Mouse (Mus musculus) embryonic facial prominence, embryonic 13.5 days (tissue): Measurements from ENCODE around the gene Aff3. TPM values are rescaled to one million over a fixed set of nuclear protein-coding genes. Genes with fewer than 3 reads are reported as not detected.
A peak's percentile ranks its signal among the peaks of the same experiment; 100 is the strongest.

Source experiments
- ATAC-seq: fragments of 200-750 bp; cut with Nextera tagmentation; 2 replicates; pipeline ENCODE4 v1.8.0; 2017; ENCODE audit warnings: low read depth; ENCODE audit not compliant: insufficient number of reproducible peaks, insufficient read depth, low FRiP score, low TSS enrichment
- H3K27ac ChIP-seq: fragments of 300-500 bp; sonication (generic); 2 replicates; pipeline ENCODE4 v1.5.1; 2015; ENCODE audit warnings: moderate library complexity, mild to moderate bottlenecking, inconsistent platforms
- H3K27me3 ChIP-seq: fragments of 300-500 bp; sonication (generic); 2 replicates; pipeline ENCODE4 v1.6.1; 2015; ENCODE audit warnings: mild to moderate bottlenecking, inconsistent platforms
- H3K36me3 ChIP-seq: fragments of 300-500 bp; sonication (generic); 2 replicates; pipeline ENCODE4 v1.6.1; 2015; ENCODE audit warnings: mild to moderate bottlenecking, inconsistent platforms
- H3K4me1 ChIP-seq: fragments of 300-500 bp; sonication (generic); 2 replicates; pipeline ENCODE4 v1.6.1; 2015; ENCODE audit warnings: inconsistent platforms
- H3K4me2 ChIP-seq: fragments of 300-500 bp; sonication (generic); 2 replicates; pipeline ENCODE4 v1.6.1; 2015; ENCODE audit warnings: moderate library complexity, mild to moderate bottlenecking, inconsistent platforms
- H3K4me3 ChIP-seq: fragments of 300-500 bp; sonication (generic); 2 replicates; pipeline ENCODE4 v1.5.1; 2015; ENCODE audit warnings: mild to moderate bottlenecking, inconsistent platforms
- H3K9ac ChIP-seq: fragments of 300-500 bp; sonication (generic); 2 replicates; pipeline ENCODE4 v1.6.1; 2015; ENCODE audit warnings: mild to moderate bottlenecking, inconsistent platforms
- H3K9me3 ChIP-seq: fragments of 300-500 bp; sonication (generic); 2 replicates; pipeline ENCODE4 v1.6.1; 2016; ENCODE audit warnings: inconsistent platforms
- WGBS: fragments of 180-500 bp; shearing (Covaris S2); methylation state at CpG from one replicate; pipeline ENCODE4 v1.1.7; 2015; ENCODE audit warnings: mixed read lengths; 5-methylcytosine and 5-hydroxymethylcytosine counted together
- polyA plus RNA-seq: library from polyadenylated mRNA; unstranded; fragments of >200 nt; fragmentation: Nextera tagmentation; extraction: Ambion mirVana; gene quantifications from 2 replicates; pipeline ENCODE4 v1.2.1, GENCODE M21; 2015

Aff3 gene
- polyA plus RNA-seq, 1 experiment from 2014 or later, result 12.0 TPM

- 74% methylated on average over 3 of the region's 3 CpGs for WGBS
- no peaks in the 10 kb centered on the region for H3K27me3 ChIP-seq
- no peak overlapping the region for H3K9ac ChIP-seq
- H3K4me3 ChIP-seq, result no peak overlapping the region
- H3K4me1 ChIP-seq, result peaks cover 6% of the 10 kb centered on the region
- H3K36me3 ChIP-seq, result no peaks in the 10 kb centered on the region
- no peak for ATAC-seq
- no peaks in the 10 kb centered on the region; the same call in 1 of the 2 replicates for H3K9me3 ChIP-seq
- no peak overlapping the region for H3K4me2 ChIP-seq
- H3K27ac ChIP-seq, result no peak overlapping the region
These were observed 7.0 kb upstream of the Aff3 start for GRCm38 (mm10) chr1:38671756-38672155.

- H3K4me1 ChIP-seq, result peaks cover 12% of the 10 kb centered on the region
- H3K4me3 ChIP-seq, result no peak overlapping the region
- no peak overlapping the region for H3K27ac ChIP-seq
- H3K4me2 ChIP-seq, result no peak overlapping the region
- no peaks in the 10 kb centered on the region for H3K27me3 ChIP-seq
- no peaks in the 10 kb centered on the region for H3K36me3 ChIP-seq
- 54% methylated on average over 5 of the region's 5 CpGs for WGBS
- H3K9me3 ChIP-seq, result no peaks in the 10 kb centered on the region; the same call in 1 of the 2 replicates
- no peak for ATAC-seq
- H3K9ac ChIP-seq, result no peak overlapping the region
These were observed 6.3 kb upstream of the Aff3 start for GRCm38 (mm10) chr1:38671019-38671418.

GRCm38 (mm10) chr1:38668327-38668726, 3.6 kb upstream of the Aff3 start:
- Histone ChIP-seq H3K36me3 (no peaks in the 10 kb centered on the region), H3K9me3 (no peaks in the 10 kb centered on the region), H3K9ac (no peak overlapping the region), H3K27ac (no peak overlapping the region), H3K4me1 (peaks cover 12% of the 10 kb centered on the region), H3K27me3 (no peaks in the 10 kb centered on the region), H3K4me2 (no peak overlapping the region), H3K4me3 (no peak overlapping the region)
- WGBS, result 76% methylated on average over 10 of the region's 10 CpGs
- no peak for ATAC-seq

- no peak for ATAC-seq
- Histone ChIP-seq H3K4me1 (peaks cover 12% of the 10 kb centered on the region), H3K36me3 (no peaks in the 10 kb centered on the region), H3K4me3 (no peak overlapping the region), H3K27me3 (no peaks in the 10 kb centered on the region), H3K4me2 (no peak overlapping the region), H3K9ac (no peak overlapping the region), H3K27ac (no peak overlapping the region), H3K9me3 (no peaks in the 10 kb centered on the region)
- 75% methylated on average over 9 of the region's 9 CpGs for WGBS
These were observed 3.1 kb upstream of the Aff3 start for GRCm38 (mm10) chr1:38667892-38668291.

- H3K4me1 ChIP-seq, result peaks cover 15% of the 10 kb centered on the region
- no peak for ATAC-seq
- 63% methylated on average over 10 of the region's 10 CpGs for WGBS
These were observed 2.0 kb upstream of the Aff3 start for GRCm38 (mm10) chr1:38666766-38667118.

GRCm38 (mm10) chr1:38666111-38666765, 1.5 kb upstream of the Aff3 start:
- WGBS, result 67% methylated on average over 5 of the region's 5 CpGs
- no peaks in the 10 kb centered on the region for H3K9me3 ChIP-seq
- peaks cover 15% of the 10 kb centered on the region for H3K4me1 ChIP-seq
- no peak for ATAC-seq
- no peak overlapping the region for H3K4me2 ChIP-seq
- H3K27me3 ChIP-seq, result no peaks in the 10 kb centered on the region
- no peaks in the 10 kb centered on the region for H3K36me3 ChIP-seq
- H3K27ac ChIP-seq, result no peak overlapping the region
- no peak overlapping the region for H3K9ac ChIP-seq
- H3K4me3 ChIP-seq, result no peak overlapping the region

More at GRCm38 (mm10) chr1:38666766-38667118, 2.0 kb upstream of the Aff3 start:
- no peaks in the 10 kb centered on the region for H3K9me3 ChIP-seq
- H3K27ac ChIP-seq, result no peak overlapping the region
- no peak overlapping the region for H3K4me3 ChIP-seq
- no peaks in the 10 kb centered on the region for H3K36me3 ChIP-seq
- no peak overlapping the region for H3K4me2 ChIP-seq
- no peaks in the 10 kb centered on the region for H3K27me3 ChIP-seq
- H3K9ac ChIP-seq, result no peak overlapping the region

GRCm38 (mm10) chr1:38665611-38666010, 856 bp upstream of the Aff3 start:
- ATAC-seq, result no peak
- no peaks in the 10 kb centered on the region for H3K27me3 ChIP-seq
- no peak overlapping the region for H3K4me2 ChIP-seq
- no peak overlapping the region for H3K4me3 ChIP-seq
- no peak overlapping the region for H3K27ac ChIP-seq
- H3K9ac ChIP-seq, result no peak overlapping the region
- no peaks in the 10 kb centered on the region for H3K36me3 ChIP-seq
- H3K9me3 ChIP-seq, result no peaks in the 10 kb centered on the region
- H3K4me1 ChIP-seq, result peaks cover 19% of the 10 kb centered on the region
- 84% methylated on average over 1 of the region's 1 CpGs for WGBS

GRCm38 (mm10) chr1:38664261-38664660, 494 bp downstream of the Aff3 start:
- Histone ChIP-seq H3K4me3 (no peak overlapping the region), H3K36me3 (no peaks in the 10 kb centered on the region), H3K27me3 (no peaks in the 10 kb centered on the region), H3K27ac (no peak overlapping the region), H3K9me3 (no peaks in the 10 kb centered on the region), H3K4me2 (no peak overlapping the region), H3K4me1 (peaks cover 31% of the 10 kb centered on the region), H3K9ac (no peak overlapping the region)
- WGBS, result 91% methylated on average over 4 of the region's 4 CpGs
- no peak for ATAC-seq

- Histone ChIP-seq H3K4me1 (peaks cover 47% of the 10 kb centered on the region), H3K4me3 (no peak overlapping the region), H3K4me2 (no peak overlapping the region), H3K9me3 (no peaks in the 10 kb centered on the region), H3K9ac (no peak overlapping the region), H3K27ac (no peak overlapping the region), H3K27me3 (no peaks in the 10 kb centered on the region), H3K36me3 (no peaks in the 10 kb centered on the region)
- whole genome bisulfite sequencing, result 74% methylated on average over 3 of the region's 3 CpGs
- ATAC-seq, result no peak
These were observed 2.0 kb downstream of the Aff3 start for GRCm38 (mm10) chr1:38662616-38663193.

GRCm38 (mm10) chr1:38658933-38659553, 5.7 kb downstream of the Aff3 start:
- ATAC-seq, result no peak
- Histone ChIP-seq H3K9ac (no peak overlapping the region), H3K27ac (peak overlapping the region; percentile 69), H3K27me3 (no peaks in the 10 kb centered on the region), H3K36me3 (no peaks in the 10 kb centered on the region), H3K4me2 (no peak overlapping the region), H3K4me3 (no peak overlapping the region), H3K4me1 (peaks cover 45% of the 10 kb centered on the region), H3K9me3 (no peaks in the 10 kb centered on the region)
- WGBS, result 48% methylated on average over 4 of the region's 4 CpGs

- H3K9ac ChIP-seq, result no peak overlapping the region
- no peaks in the 10 kb centered on the region for H3K36me3 ChIP-seq
- 81% methylated on average over 9 of the region's 9 CpGs for WGBS
- H3K27me3 ChIP-seq, result no peaks in the 10 kb centered on the region
- no peak overlapping the region for H3K4me2 ChIP-seq
- H3K9me3 ChIP-seq, result no peaks in the 10 kb centered on the region
- ATAC-seq, result no peak
- peaks cover 45% of the 10 kb centered on the region for H3K4me1 ChIP-seq
- H3K27ac ChIP-seq, result peak overlapping the region; percentile 48
- H3K4me3 ChIP-seq, result no peak overlapping the region
These were observed 6.4 kb downstream of the Aff3 start for GRCm38 (mm10) chr1:38658376-38658775.

- Histone ChIP-seq H3K9me3 (no peaks in the 10 kb centered on the region), H3K36me3 (no peaks in the 10 kb centered on the region), H3K4me2 (no peak overlapping the region), H3K27ac (peak overlapping the region; percentile 48; the same call in 1 of the 2 replicates), H3K27me3 (no peaks in the 10 kb centered on the region), H3K9ac (no peak overlapping the region), H3K4me1 (peaks cover 45% of the 10 kb centered on the region), H3K4me3 (no peak overlapping the region)
- WGBS, result 28% methylated on average over 7 of the region's 7 CpGs
- ATAC-seq, result no peak
These were observed 7.1 kb downstream of the Aff3 start for GRCm38 (mm10) chr1:38657606-38658005.
